Mouse (Mus musculus): ENCODE measurements around the gene Mapk1ip1l.

DNA sequence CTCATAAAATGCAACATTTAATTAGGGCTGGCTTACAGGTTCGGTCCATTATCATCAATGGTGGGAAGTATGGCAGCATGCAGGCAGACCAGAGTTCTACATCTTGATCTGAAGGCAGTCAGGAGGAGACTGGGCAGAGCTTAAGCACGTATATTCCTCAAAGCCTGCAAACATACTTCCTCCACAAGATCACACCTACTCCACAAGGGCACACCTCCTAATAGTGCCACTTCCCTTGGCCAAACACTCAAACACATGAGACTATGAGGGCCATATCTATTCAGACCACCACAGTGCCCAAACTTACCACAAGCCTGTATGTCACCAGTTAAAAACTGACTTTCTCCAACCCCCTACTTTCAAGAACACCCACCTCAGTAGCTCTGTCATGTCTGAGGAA is 63.4 kb downstream of the Mapk1ip1l start:
- TF ChIP-seq CTCF (IDR thresholded peaks at IDR 0.05; ENCODE audit: extremely low read depth, insufficient read depth, low read length) = no peak
- TF ChIP-seq POLR2A (IDR thresholded peaks at IDR 0.05; ENCODE audit: extremely low read depth, insufficient read depth, low read length) = no peak

Measured in cortical plate, adult 2 months (tissue).